Mouse (Mus musculus) limb, embryonic 13.5 days (tissue): ENCODE measurements around the gene Slc43a2. TPM values are rescaled to one million over a fixed set of nuclear protein-coding genes. Genes with fewer than 3 reads are reported as not detected.

Source experiments
- ATAC-seq: fragments of 200-750 bp; cut with Nextera tagmentation; 2 replicates; pipeline ENCODE4 v1.8.0; 2017; ENCODE audit warnings: low read depth, moderate number of reproducible peaks, moderate TSS enrichment; ENCODE audit not compliant: low FRiP score
- H3K27ac ChIP-seq: fragments of 300-500 bp; sonication (generic); 2 replicates; pipeline ENCODE4 v1.5.1; 2015; ENCODE audit warnings: inconsistent platforms, mild to moderate bottlenecking, moderate library complexity
- H3K27me3 ChIP-seq: fragments of 300-500 bp; sonication (generic); 2 replicates; pipeline ENCODE4 v1.6.1; 2015; ENCODE audit warnings: mild to moderate bottlenecking, inconsistent platforms
- H3K36me3 ChIP-seq: fragments of 300-500 bp; sonication (generic); 2 replicates; pipeline ENCODE4 v1.6.1; 2015; ENCODE audit warnings: inconsistent platforms, mild to moderate bottlenecking, moderate library complexity
- H3K4me1 ChIP-seq: fragments of 300-500 bp; sonication (generic); 2 replicates; pipeline ENCODE4 v1.6.1; 2015; ENCODE audit warnings: inconsistent platforms
- H3K4me2 ChIP-seq: fragments of 300-500 bp; sonication (generic); replicated peaks from 2 replicates; pipeline ENCODE4 v1.6.1; 2015; ENCODE audit warnings: inconsistent platforms, mild to moderate bottlenecking, moderate library complexity
- H3K4me3 ChIP-seq: fragments of 300-500 bp; sonication (generic); 2 replicates; pipeline ENCODE4 v1.5.1; 2015; ENCODE audit warnings: moderate library complexity, mild to moderate bottlenecking, inconsistent platforms
- H3K9ac ChIP-seq: fragments of 300-500 bp; sonication (generic); 2 replicates; pipeline ENCODE4 v1.6.1; 2015; ENCODE audit warnings: mild to moderate bottlenecking, inconsistent platforms
- H3K9me3 ChIP-seq: fragments of 300-500 bp; sonication (generic); 2 replicates; pipeline ENCODE4 v1.6.1; 2016; ENCODE audit warnings: inconsistent platforms
- WGBS: fragments of 180-500 bp; shearing (Covaris S2); methylation state at CpG from one replicate; pipeline ENCODE4 v1.1.7; 2015; 5-methylcytosine and 5-hydroxymethylcytosine counted together
- polyA plus RNA-seq: library from polyadenylated mRNA; unstranded; fragments of >200 nt; fragmentation: Nextera tagmentation; extraction: Ambion mirVana; gene quantifications from 2 replicates; pipeline ENCODE4 v1.2.1, GENCODE M21; 2015

Gene Slc43a2
- polyA plus RNA-seq, 1 experiment from 2014 or later = 4.8 TPM

DNA sequence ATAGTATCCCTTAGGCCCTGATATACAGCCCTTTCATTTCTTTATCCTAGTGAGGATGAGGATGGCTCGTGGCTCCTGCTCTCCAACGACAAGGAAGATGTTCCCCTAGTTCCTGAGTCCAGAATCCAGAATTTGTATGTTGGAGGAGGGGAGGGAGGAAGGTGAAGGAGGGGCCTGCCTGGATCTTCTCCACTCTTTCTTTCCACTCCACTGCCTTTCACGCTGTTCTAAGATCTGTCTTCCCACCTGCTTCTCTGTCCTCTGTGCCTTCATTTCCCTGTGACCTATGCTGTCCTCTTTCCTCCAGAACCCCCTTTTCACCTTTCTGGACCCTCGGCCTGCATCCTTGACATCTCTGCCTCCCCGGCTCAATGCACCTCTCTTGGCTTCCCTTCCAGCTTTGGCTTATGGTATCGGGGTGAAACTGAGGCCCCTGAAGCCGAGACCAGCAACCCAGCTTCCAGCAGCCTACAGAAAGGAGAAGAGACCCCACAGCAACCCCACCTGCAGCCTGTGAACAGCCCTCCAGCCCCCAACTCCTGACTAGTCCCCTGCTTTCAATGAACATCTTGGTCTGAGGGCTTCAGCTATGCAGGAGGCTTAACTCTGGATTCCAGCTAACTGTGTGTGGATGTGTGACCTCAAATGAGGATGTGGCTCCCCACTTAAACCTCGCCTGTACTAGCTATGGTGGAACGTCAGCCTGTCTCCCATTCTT lies 19.0 kb upstream of the Slc43a2 start:
- Histone ChIP-seq H3K9me3 (no peaks in the 10 kb centered on the region), H3K4me1 (peaks cover 33% of the 10 kb centered on the region), H3K9ac (no peak overlapping the region), H3K27ac (no peak overlapping the region), H3K27me3 (no peaks in the 10 kb centered on the region), H3K4me2 (no peak overlapping the region), H3K36me3 (peaks cover 24% of the 10 kb centered on the region), H3K4me3 (no peak overlapping the region)
- ATAC-seq = no peak
- WGBS = 78% methylated on average over 9 of the region's 9 CpGs

DNA sequence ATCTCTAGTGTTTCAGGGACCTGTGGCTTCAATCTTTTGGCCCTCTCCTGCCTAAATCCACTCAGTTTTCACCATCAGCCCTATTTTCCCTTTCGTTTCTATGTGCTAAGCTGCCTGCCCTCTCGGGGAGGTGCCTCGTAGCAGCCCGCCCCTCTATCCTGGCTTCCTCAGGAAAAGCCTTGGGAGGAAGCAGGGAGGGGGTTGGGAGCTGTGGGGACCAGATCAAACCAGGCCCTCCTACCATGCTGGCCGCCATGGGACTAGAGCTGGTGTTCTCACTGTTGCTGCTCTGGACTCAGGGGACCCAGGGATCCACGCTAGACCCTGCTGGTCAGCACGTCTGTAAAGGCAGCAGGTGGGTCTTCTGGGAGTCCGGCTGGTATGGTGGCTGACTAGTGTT lies 18.2 kb upstream of the Slc43a2 start, which contains the start of gene Scarf1:
TSS of gene Scarf1 (plus strand) at position 205 of the 400 bp plus-strand sequence.
- WGBS = 63% methylated on average over 8 of the region's 8 CpGs
- ATAC-seq = no peak
- Histone ChIP-seq H3K36me3 (peaks cover 15% of the 10 kb centered on the region), H3K27me3 (no peaks in the 10 kb centered on the region), H3K9me3 (no peaks in the 10 kb centered on the region), H3K4me3 (peak within 1 kb of the TSS; percentile 11; the same call in 1 of the 2 replicates), H3K4me2 (peak within 1 kb of the TSS; percentile 17), H3K4me1 (peaks cover 30% of the 10 kb centered on the region), H3K27ac (no peak within 1 kb of the TSS; the same call in 1 of the 2 replicates), H3K9ac (peak within 1 kb of the TSS; percentile 43)

DNA sequence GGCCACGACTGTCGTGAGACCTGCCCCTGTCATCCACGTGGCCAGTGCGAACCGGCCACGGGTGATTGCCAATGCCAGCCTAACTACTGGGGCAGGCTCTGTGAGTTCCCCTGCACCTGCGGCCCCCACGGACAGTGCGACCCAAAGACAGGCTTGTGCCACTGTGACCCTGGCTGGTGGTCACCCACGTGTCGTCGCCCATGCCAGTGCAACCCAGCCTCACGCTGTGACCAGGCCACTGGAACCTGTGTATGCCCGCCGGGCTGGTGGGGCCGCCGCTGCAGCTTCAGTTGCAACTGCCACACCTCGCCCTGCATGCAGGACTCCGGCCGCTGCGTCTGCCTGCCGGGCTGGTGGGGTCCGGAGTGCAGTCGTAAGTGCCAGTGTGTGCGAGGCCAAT lies 16.3 kb upstream of the Slc43a2 start:
- 91% methylated on average over 25 of the region's 25 CpGs for WGBS
- H3K9ac ChIP-seq = no peak overlapping the region
- peaks cover 15% of the 10 kb centered on the region for H3K4me1 ChIP-seq
- H3K36me3 ChIP-seq = no peaks in the 10 kb centered on the region; the same call in 1 of the 2 replicates
- H3K9me3 ChIP-seq = no peaks in the 10 kb centered on the region
- H3K27ac ChIP-seq = no peak overlapping the region
- no peaks in the 10 kb centered on the region for H3K27me3 ChIP-seq
- no peak overlapping the region for H3K4me2 ChIP-seq
- ATAC-seq = no peak
- H3K4me3 ChIP-seq = no peak overlapping the region

DNA sequence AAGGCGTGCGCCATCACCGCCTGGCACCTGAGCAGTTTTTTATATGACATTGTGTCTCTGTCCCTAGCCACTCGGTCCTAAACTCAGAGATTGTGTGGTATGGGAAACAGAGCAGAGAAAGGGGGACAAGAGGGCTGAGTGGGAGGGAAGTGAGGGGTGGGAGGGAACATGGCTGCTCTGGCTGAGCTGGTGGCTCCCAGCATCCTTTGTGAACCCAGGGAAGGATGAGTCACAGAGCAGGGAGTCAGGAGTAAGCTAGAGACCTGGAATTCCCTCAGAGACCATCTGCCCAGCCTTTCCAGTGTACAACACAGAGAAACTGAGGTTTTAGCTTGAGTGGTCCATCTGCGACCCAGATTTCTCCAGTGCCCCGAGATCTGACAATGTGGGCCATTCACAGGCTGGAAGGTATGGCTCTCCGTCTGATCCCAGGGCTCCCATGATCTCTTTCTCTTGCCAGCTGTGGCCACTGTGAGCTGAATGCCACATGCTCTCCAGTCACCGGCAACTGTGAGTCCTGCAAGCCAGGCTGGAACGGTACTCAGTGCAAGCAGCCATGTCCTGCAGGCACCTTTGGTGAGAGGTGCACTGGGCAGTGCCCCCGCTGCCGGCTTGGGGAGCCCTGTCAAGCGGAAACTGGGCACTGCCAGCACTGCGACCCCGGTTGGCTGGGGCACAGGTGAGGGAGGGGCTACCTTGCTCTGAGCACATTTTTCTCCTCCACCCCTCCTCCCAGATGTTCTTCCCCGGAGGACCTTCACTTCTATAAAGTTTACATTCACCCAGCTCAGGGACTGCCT lies 11.5 kb upstream of the Slc43a2 start:
- H3K4me1 ChIP-seq = peaks cover 7% of the 10 kb centered on the region; the same call in 1 of the 2 replicates
- H3K27me3 ChIP-seq = no peaks in the 10 kb centered on the region
- H3K9me3 ChIP-seq = no peaks in the 10 kb centered on the region
- no peaks in the 10 kb centered on the region for H3K36me3 ChIP-seq
- no peak overlapping the region for H3K4me2 ChIP-seq
- H3K9ac ChIP-seq = 0 out of 2 replicates have a peak overlapping the region, but pooled peaks have one; percentile 45
- no peak for ATAC-seq
- no peak overlapping the region for H3K27ac ChIP-seq
- no peak overlapping the region for H3K4me3 ChIP-seq
- 79% methylated on average over 15 of the region's 15 CpGs for WGBS

DNA sequence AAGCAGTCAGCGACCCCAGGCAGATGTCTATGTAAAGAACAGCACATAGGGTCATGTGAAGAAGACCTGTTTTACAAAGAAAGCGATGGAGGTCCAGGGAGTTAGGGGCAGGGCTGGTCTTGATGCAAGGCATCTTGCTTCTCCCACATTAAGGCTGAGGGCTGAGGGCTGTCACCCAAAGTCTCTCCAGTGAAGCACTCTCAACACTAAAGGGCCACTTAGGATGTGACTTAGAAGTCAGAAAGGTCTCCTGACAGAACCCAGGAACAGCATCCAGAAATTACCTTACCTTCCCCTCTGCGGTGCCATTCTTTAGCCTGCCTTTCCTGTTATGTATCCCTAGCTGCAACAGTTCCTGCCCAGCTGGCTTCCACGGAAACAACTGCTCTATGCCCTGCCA lies 9.9 kb upstream of the Slc43a2 start:
- Histone ChIP-seq H3K36me3 (no peaks in the 10 kb centered on the region), H3K9ac (no peak overlapping the region), H3K27ac (no peak overlapping the region), H3K9me3 (no peaks in the 10 kb centered on the region), H3K27me3 (no peaks in the 10 kb centered on the region), H3K4me3 (no peak overlapping the region), H3K4me2 (no peak overlapping the region), H3K4me1 (peaks cover 7% of the 10 kb centered on the region; the same call in 1 of the 2 replicates)
- ATAC-seq = no peak
- 84% methylated on average over 4 of the region's 4 CpGs for WGBS

DNA sequence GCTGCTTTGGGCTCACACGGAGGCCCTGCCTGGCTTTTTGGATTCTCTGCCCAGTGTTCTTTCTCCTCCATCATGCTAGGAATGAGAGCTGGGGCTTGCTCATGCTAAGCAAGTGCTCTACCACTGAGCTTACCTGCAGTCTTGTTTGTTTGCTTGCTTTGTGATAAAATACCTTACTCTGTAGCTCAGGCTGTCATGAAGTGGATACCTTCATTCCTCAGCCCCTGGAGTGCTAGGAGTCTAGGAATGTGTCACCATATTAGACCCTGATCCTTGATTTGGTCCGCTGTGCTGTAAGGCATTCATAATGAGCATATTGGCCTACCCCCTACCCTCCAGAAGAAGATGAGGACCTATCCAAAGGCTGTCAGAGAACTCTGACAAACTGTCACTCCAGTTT lies 8.7 kb upstream of the Slc43a2 start:
- H3K4me3 ChIP-seq = no peak overlapping the region
- H3K27me3 ChIP-seq = no peaks in the 10 kb centered on the region
- H3K4me2 ChIP-seq = no peak overlapping the region
- no peaks in the 10 kb centered on the region for H3K36me3 ChIP-seq
- no peak for ATAC-seq
- peaks cover 7% of the 10 kb centered on the region; the same call in 1 of the 2 replicates for H3K4me1 ChIP-seq
- WGBS = 78% methylated on average over 2 of the region's 2 CpGs
- no peak overlapping the region for H3K9ac ChIP-seq
- no peaks in the 10 kb centered on the region for H3K9me3 ChIP-seq
- no peak overlapping the region for H3K27ac ChIP-seq

DNA sequence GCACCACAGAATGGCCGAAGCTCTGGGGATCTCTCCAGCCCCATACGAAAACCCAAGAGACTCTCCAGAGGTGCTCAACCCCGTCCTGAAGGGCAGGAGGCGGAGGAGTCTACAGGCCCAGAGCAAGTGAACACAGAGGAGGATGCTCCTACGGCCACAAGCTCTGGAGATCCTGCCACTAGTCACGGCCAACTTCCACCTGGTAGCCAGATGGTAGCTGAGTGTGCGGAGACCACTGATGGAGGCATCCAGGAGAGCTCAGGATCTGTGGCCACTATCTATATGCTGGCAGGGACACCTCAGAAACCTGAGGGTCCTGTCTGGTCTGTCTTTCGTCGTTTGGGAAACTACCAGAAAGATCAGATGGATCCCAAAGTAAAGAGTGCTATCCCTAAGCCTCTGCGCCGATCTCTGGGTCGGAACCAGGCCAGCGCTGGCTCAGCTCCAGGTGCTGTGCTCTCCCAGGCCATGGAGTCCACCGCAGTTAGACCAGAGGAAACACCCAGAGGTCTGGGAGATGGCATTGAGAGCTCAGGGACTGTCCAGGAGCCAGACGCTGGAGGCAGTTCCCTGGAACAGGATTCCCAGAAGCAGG lies 5.9 kb upstream of the Slc43a2 start:
- no peaks in the 10 kb centered on the region for H3K4me1 ChIP-seq
- 0 out of 2 replicates have a peak overlapping the region, but pooled peaks have one; percentile 13 for H3K9ac ChIP-seq
- H3K36me3 ChIP-seq = no peaks in the 10 kb centered on the region
- H3K4me3 ChIP-seq = no peak overlapping the region
- no peak overlapping the region for H3K27ac ChIP-seq
- no peaks in the 10 kb centered on the region for H3K9me3 ChIP-seq
- no peak for ATAC-seq
- no peaks in the 10 kb centered on the region for H3K27me3 ChIP-seq
- WGBS = 81% methylated on average over 15 of the region's 15 CpGs
- H3K4me2 ChIP-seq = no peak overlapping the region

DNA sequence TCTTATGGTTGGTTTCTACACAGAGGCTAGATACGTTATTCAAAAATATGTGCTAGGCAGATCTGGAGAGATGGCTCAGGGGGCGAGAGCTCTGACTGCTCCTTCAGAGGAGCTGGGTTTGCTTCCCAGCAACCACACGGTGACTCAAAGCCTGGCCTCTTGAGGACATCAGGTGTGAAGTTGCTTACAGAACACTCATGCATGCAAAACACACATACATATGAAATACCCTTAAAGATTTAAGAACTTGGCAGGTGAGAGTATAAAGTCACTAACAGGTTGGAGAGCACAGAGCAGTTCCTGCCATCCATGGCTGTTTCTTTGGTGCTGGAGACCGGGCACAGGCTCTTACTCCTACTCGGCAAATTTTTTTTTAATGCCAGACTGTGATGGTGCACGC lies 4.6 kb upstream of the Slc43a2 start:
- no peaks in the 10 kb centered on the region for H3K36me3 ChIP-seq
- no peaks in the 10 kb centered on the region for H3K9me3 ChIP-seq
- no peak overlapping the region for H3K4me2 ChIP-seq
- 89% methylated on average over 6 of the region's 6 CpGs for WGBS
- no peak overlapping the region for H3K4me3 ChIP-seq
- ATAC-seq = no peak
- H3K9ac ChIP-seq = no peak overlapping the region
- no peaks in the 10 kb centered on the region for H3K27me3 ChIP-seq
- no peak overlapping the region for H3K27ac ChIP-seq
- H3K4me1 ChIP-seq = no peaks in the 10 kb centered on the region

DNA sequence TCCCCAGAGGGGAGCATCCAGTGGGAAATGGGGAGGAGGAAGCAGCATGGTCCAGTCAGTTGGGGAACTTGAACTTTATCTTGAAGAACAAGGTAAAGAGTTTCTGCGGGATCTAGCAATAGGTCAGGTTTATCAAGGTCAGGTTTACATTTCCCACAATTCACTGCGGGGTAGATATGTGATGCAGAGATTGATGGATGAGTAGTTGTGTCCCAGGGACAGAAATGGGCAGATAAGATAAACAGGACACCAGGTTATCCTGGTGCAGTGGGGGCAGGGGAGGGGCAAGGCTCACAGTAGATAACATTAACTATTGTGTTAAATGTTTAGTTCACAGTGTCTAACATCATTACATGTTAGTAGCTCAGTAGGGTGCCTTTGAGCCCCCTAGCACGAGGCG lies 1.7 kb upstream of the Slc43a2 start:
- peaks cover 8% of the 10 kb centered on the region for H3K4me1 ChIP-seq
- ATAC-seq = no peak

DNA sequence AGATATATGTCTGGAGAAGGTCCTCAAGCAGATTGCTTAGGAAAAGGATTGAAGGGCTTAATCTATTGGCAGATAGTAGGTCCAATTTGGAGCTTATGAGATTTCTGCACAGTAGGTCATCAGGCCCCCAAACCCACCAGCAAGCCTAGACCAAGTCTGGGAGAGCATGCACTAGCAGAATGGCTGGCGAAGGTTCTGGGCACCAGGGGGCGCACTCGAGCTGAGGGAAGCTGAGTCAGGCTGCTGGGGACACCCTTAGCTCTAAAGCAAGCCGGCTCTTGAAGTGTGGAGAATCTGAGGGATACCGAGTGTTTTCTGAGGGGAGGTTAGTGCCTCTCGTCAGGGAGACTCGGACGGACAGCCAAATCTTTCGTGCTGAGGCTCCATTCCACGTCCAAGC lies 1.2 kb upstream of the Slc43a2 start:
- Histone ChIP-seq H3K36me3 (no peaks in the 10 kb centered on the region), H3K4me3 (peak overlapping the region; percentile 68), H3K9ac (peak overlapping the region; percentile 81), H3K4me1 (peaks cover 8% of the 10 kb centered on the region), H3K4me2 (peak overlapping the region; percentile 98), H3K9me3 (no peaks in the 10 kb centered on the region), H3K27ac (no peak overlapping the region), H3K27me3 (no peaks in the 10 kb centered on the region)
- under 1% methylated on average over 10 of the region's 10 CpGs for WGBS
- peak; percentile 67; the same call in 1 of the 2 replicates for ATAC-seq

More for the DNA sequence above, 1.7 kb upstream of the Slc43a2 start:
- H3K4me2 ChIP-seq = no peak overlapping the region
- H3K36me3 ChIP-seq = no peaks in the 10 kb centered on the region
- no peaks in the 10 kb centered on the region for H3K27me3 ChIP-seq
- no peak overlapping the region for H3K27ac ChIP-seq
- no peak overlapping the region for H3K9ac ChIP-seq
- H3K9me3 ChIP-seq = no peaks in the 10 kb centered on the region
- no peak overlapping the region for H3K4me3 ChIP-seq
- WGBS = 48% methylated on average over 4 of the region's 4 CpGs

DNA sequence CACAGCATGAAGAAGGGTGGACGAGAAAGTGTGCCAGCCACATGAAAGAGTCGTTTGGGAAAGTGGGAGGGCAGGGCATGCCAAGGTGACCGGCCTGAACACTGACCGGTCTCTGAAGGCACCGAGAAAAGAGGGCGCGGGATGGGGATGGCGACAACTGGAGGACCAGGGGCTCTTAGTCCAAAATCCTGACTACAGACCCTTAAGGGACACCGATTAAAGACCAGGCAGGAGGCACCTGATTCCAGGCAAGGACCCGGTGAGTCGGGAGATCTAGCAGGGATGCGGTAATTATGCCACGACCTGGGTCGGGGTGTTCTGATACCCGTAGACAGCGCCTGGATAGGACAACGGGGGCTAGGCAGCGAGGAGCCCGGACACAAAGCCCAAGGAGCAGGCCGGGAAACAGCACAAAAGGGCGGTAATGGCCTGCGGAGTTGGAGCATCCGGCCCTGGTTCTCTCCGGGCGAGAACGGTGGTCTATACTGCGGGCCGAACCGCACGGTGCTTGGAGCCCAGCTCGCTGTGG lies 585 bp upstream of the Slc43a2 start:
- Histone ChIP-seq H3K27ac (no peak overlapping the region; the same call in 1 of the 2 replicates), H3K4me2 (peak overlapping the region; percentile 98), H3K36me3 (no peaks in the 10 kb centered on the region), H3K9me3 (no peaks in the 10 kb centered on the region), H3K4me1 (peaks cover 8% of the 10 kb centered on the region), H3K9ac (peak overlapping the region; percentile 81), H3K27me3 (no peaks in the 10 kb centered on the region), H3K4me3 (peak overlapping the region; percentile 68)
- WGBS = under 1% methylated on average over 31 of the region's 31 CpGs
- no peak for ATAC-seq
